Comparison of ENCODE assay signal across 25 mouse cellular contexts in genomic region chr6:85485738-85486137, GRCm38 (mm10). TPM values are rescaled to one million over a fixed set of nuclear protein-coding genes. Genes with fewer than 3 reads are reported as not detected.
DNase-seq lines count a peak whose midpoint lies in the region; ATAC-seq and TF ChIP-seq lines count a peak whose summit lies in the region.
"Had no signal": no experiment of that assay in that cellular context is flagged by ENCODE, and none has a peak within 500 bp of the region (broad histone marks: within the 10 kb centered on the region; RNA-seq: fewer than 3 reads in every experiment).

No protein-coding gene starts in this region.

- H3K4me3 ChIP-seq in embryonic facial prominence, embryonic 14.5 days (ENCODE audit: low read depth, low read length): no peak overlapping the region
- H3K4me3 ChIP-seq in embryonic facial prominence, embryonic 10.5 days: no peak overlapping the region
- H3K4me3 ChIP-seq in layer of hippocampus, adult 2 months: no peak overlapping the region
- H3K4me3 ChIP-seq: embryonic facial prominence, embryonic 12.5 days; embryonic facial prominence, embryonic 15.5 days; erythroblast, embryonic 14.5 days; forebrain, embryonic 10.5 days; forebrain, embryonic 13.5 days; forebrain, embryonic 15.5 days had no signal

- no peaks in the 10 kb centered on the region for H3K36me3 ChIP-seq in embryonic facial prominence, embryonic 14.5 days (ENCODE audit: control insufficient read depth, insufficient read depth, low read length)
- no peaks in the 10 kb centered on the region for H3K36me3 ChIP-seq in embryonic facial prominence, embryonic 10.5 days (replicated peaks)
- H3K36me3 ChIP-seq: embryonic facial prominence, embryonic 12.5 days; embryonic facial prominence, embryonic 15.5 days; forebrain, embryonic 10.5 days; forebrain, embryonic 15.5 days; G1E had no signal

- H3K9me3 ChIP-seq in embryonic facial prominence, embryonic 14.5 days (ENCODE audit: control insufficient read depth, low read length): no peaks in the 10 kb centered on the region
- H3K9me3 ChIP-seq in embryonic facial prominence, embryonic 10.5 days: no peaks in the 10 kb centered on the region
- H3K9me3 ChIP-seq: embryonic facial prominence, embryonic 12.5 days; embryonic facial prominence, embryonic 15.5 days; forebrain, embryonic 10.5 days; forebrain, embryonic 13.5 days; forebrain, embryonic 15.5 days had no signal

- H3K4me1 ChIP-seq in embryonic facial prominence, embryonic 14.5 days (ENCODE audit: control insufficient read depth, insufficient read depth, low read length): peaks cover 9% of the 10 kb centered on the region
- peaks cover 28% of the 10 kb centered on the region for H3K4me1 ChIP-seq in embryonic facial prominence, embryonic 10.5 days

- peaks cover 59% of the 10 kb centered on the region for H3K27me3 ChIP-seq in embryonic facial prominence, embryonic 14.5 days (replicated peaks; ENCODE audit: control insufficient read depth, insufficient read depth, low read length)
- peaks cover 80% of the 10 kb centered on the region for H3K27me3 ChIP-seq in embryonic facial prominence, embryonic 10.5 days (replicated peaks; ENCODE audit: low read depth, poor library complexity, severe bottlenecking)

- H3K27ac ChIP-seq in embryonic facial prominence, embryonic 14.5 days (replicated peaks; ENCODE audit: low read depth, low read length): no peak overlapping the region
- H3K27ac ChIP-seq in embryonic facial prominence, embryonic 10.5 days (replicated peaks): no peak overlapping the region
- peak overlapping the region; percentile 43; the same call in 1 of the 2 replicates for H3K27ac ChIP-seq in layer of hippocampus, adult 2 months
- H3K27ac ChIP-seq: embryonic facial prominence, embryonic 12.5 days; embryonic facial prominence, embryonic 15.5 days; forebrain, embryonic 10.5 days; forebrain, embryonic 13.5 days; forebrain, embryonic 15.5 days had no signal

- peak; percentile 30 for DNase-seq in embryonic facial prominence, embryonic 14.5 days (ENCODE audit: low spot score)
- no peak for DNase-seq in embryonic facial prominence, embryonic 10.5 days (ENCODE audit: low spot score)
- DNase-seq in layer of hippocampus, adult 2 months (ENCODE audit: low spot score in 2 of 2): no peak
- DNase-seq in layer of hippocampus, adult 9-10 months (ENCODE audit: low spot score): no peak
- peak; percentile 55 for DNase-seq in NIH3T3 (ENCODE audit: low read depth)
- DNase-seq: adrenal gland, adult 2 months; adrenal gland, postnatal 10 days; adrenal gland, postnatal 25 days; B cell, adult 2 months; cerebellum, adult 11 months; cerebellum, adult 18-20 months; cerebellum, adult 8-10 months; cerebellum, adult 9-11 months; cerebellum, postnatal 14 days; cerebellum, postnatal 36 days; embryo, embryonic 11 days had no signal

- no peak for ATAC-seq in embryonic facial prominence, embryonic 14.5 days (ENCODE audit: low read depth)
- ATAC-seq: CD4-positive, CD25-positive, alpha-beta regulatory T cell, adult 4 months; forebrain, embryonic 13.5 days; forebrain, embryonic 15.5 days had no signal

- WGBS in embryonic facial prominence, embryonic 14.5 days: 68% methylated on average over 2 of the region's 2 CpGs
- WGBS in embryonic facial prominence, embryonic 10.5 days: 81% methylated on average over 2 of the region's 2 CpGs

- no peak for TF ChIP-seq CTCF in layer of hippocampus, adult 2 months (conservative IDR thresholded peaks at IDR 0.05)

- no peak overlapping the region for H3K4me2 ChIP-seq in embryonic facial prominence, embryonic 14.5 days (ENCODE audit: low read depth, low read length)
- H3K4me2 ChIP-seq: embryonic facial prominence, embryonic 12.5 days; embryonic facial prominence, embryonic 15.5 days; forebrain, embryonic 13.5 days; forebrain, embryonic 15.5 days had no signal

- no peak overlapping the region for H3K9ac ChIP-seq in embryonic facial prominence, embryonic 14.5 days (ENCODE audit: low read depth, low read length)
- H3K9ac ChIP-seq: embryonic facial prominence, embryonic 12.5 days; embryonic facial prominence, embryonic 15.5 days; forebrain, embryonic 13.5 days; forebrain, embryonic 15.5 days had no signal

RNA-seq across cellular contexts. Expression of gene Fbxo41, which starts 17.1 kb away (rescaled TPM):
- polyA plus RNA-seq in embryonic facial prominence, embryonic 14.5 days (2014; fragmentation: Nextera tagmentation; extraction: Ambion mirVana): 0.46 and 0.49 TPM in 2 replicates
- polyA plus RNA-seq in embryonic facial prominence, embryonic 10.5 days (2016; fragmentation: Nextera tagmentation; extraction: Ambion mirVana): 0.30 and 0.46 TPM in 2 replicates
- 10 to 100 TPM; 84.7 to 90.8 TPM for total RNA-seq in layer of hippocampus, adult 2 months (2021)
- polyA plus RNA-seq: erythroblast, embryonic 14.5 days; G1E had no signal

RNA-seq across cellular contexts. Expression of gene Egr4, which starts 27.7 kb away (rescaled TPM):
- not detected in 2 replicates for polyA plus RNA-seq in embryonic facial prominence, embryonic 14.5 days (2014; fragmentation: Nextera tagmentation; extraction: Ambion mirVana)
- not detected in 2 replicates for polyA plus RNA-seq in embryonic facial prominence, embryonic 10.5 days (2016; fragmentation: Nextera tagmentation; extraction: Ambion mirVana)
- total RNA-seq in layer of hippocampus, adult 2 months (2021): 10 to 100 TPM; 20.5 to 27.6 TPM
- total RNA-seq: adrenal gland, adult 2 months; adrenal gland, postnatal 25 days; CH12.LX; G1E had no signal
- polyA plus RNA-seq: adrenal gland, adult 2 months; CD4-positive, CD25-positive, alpha-beta regulatory T cell, adult 4 months; embryonic facial prominence, embryonic 12.5 days; embryonic facial prominence, embryonic 15.5 days; erythroblast, embryonic 14.5 days; forebrain, embryonic 10.5 days; forebrain, embryonic 13.5 days; forebrain, embryonic 15.5 days; G1E had no signal

RNA-seq across cellular contexts. Expression of gene Pradc1, which starts 34.0 kb away (rescaled TPM):
- 28.0 and 29.9 TPM in 2 replicates for polyA plus RNA-seq in embryonic facial prominence, embryonic 14.5 days (2014; fragmentation: Nextera tagmentation; extraction: Ambion mirVana)
- polyA plus RNA-seq in embryonic facial prominence, embryonic 10.5 days (2016; fragmentation: Nextera tagmentation; extraction: Ambion mirVana): 29.1 and 30.4 TPM in 2 replicates
- 10 to 100 TPM; 13.1 to 18.2 TPM for total RNA-seq in layer of hippocampus, adult 2 months (2021)

RNA-seq across cellular contexts. Expression of gene Cct7, which starts 34.4 kb away (rescaled TPM):
- 448 and 463 TPM in 2 replicates for polyA plus RNA-seq in embryonic facial prominence, embryonic 14.5 days (2014; fragmentation: Nextera tagmentation; extraction: Ambion mirVana)
- 784 and 818 TPM in 2 replicates for polyA plus RNA-seq in embryonic facial prominence, embryonic 10.5 days (2016; fragmentation: Nextera tagmentation; extraction: Ambion mirVana)
- 100 to 1,000 TPM; 212 to 216 TPM for total RNA-seq in layer of hippocampus, adult 2 months (2021)

RNA-seq across cellular contexts. Expression of gene Smyd5, which starts 53.9 kb away (rescaled TPM):
- 38.1 and 43.4 TPM in 2 replicates for polyA plus RNA-seq in embryonic facial prominence, embryonic 14.5 days (2014; fragmentation: Nextera tagmentation; extraction: Ambion mirVana)
- polyA plus RNA-seq in embryonic facial prominence, embryonic 10.5 days (2016; fragmentation: Nextera tagmentation; extraction: Ambion mirVana): 87.6 and 91.0 TPM in 2 replicates
- total RNA-seq in layer of hippocampus, adult 2 months (2021): 10 to 100 TPM; 45.4 to 46.0 TPM

Comparison
In these comparisons a context has a peak if more than half of its experiments do, and no peak if none do; other contexts are left out.
1. DNase-seq: peak in embryonic facial prominence, embryonic 14.5 days (single experiment) and NIH3T3 (single experiment); none in embryonic facial prominence, embryonic 10.5 days (single experiment), layer of hippocampus, adult 2 months (0 of 2) and layer of hippocampus, adult 9-10 months (single experiment).